Mouse (Mus musculus) left cerebral cortex, adult 11 months (tissue): ENCODE measurements around the gene Sfrp4.
"Not testable (repeated sequence)": the region's sequence is repeated elsewhere in the genome, so short reads cannot be mapped to it uniquely, and the experiment has no call there.

Experiments
- DNase-seq: peaks from one replicate; pipeline ENCODE4 v3.0.0; 2022; ENCODE audit warnings: low spot score

Sfrp4 gene

DNA sequence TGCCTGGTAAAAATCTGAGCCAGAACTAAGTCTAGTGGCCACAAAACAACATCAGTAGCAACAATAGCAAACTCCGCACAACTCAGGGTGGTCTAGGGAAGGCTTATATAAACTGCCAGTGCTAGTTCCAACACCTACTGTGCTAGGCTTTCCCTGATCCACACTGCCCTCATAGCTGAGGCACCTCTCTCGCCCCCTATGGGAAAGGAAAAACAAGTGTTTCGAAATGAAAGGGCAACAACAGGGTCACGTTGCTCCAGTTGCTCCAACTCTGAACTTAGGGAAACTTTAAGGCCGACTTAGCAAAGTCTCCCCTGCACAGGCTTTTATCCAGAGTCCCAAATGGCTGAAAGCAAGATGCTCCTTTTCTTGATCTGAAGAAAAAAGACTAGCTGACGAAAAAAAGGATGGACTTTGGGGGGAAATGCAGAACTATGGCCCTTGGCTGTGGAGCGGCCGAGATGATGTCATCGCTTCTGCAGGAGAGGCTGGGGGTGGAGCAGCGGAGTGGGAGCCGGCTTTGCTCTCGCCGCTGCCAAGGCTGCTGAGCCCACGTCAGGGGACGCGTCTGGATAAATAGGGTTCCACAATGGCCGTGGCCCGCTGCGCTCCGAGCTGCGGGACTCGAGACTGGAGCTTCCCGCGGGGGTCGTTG, at the start of gene Sfrp4:
Sfrp4 (plus strand) TSS at position 532 of the 655 bp plus-strand sequence.
- DNase-seq, result no peak

DNA sequence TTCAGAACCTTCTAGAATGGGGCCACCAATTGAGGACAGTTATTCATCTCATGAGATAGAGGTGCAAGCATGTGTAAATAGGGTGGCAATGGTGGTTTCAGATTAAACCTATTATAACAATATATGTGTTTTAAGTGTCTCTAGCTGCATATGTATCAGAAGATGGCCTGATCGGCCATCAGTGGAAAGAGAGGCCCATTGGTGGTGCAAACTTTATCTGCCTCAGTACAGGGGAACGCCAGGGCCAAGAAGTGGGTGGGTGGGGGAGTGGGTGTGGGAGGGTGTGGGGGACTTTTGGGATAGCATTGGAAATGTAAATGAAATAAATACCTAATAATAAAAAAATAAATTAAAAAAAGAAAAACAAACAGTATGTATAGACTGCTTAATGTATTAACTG, 48.2 kb upstream of the Sfrp4 start:
- not testable (repeated sequence) for DNase-seq

DNA sequence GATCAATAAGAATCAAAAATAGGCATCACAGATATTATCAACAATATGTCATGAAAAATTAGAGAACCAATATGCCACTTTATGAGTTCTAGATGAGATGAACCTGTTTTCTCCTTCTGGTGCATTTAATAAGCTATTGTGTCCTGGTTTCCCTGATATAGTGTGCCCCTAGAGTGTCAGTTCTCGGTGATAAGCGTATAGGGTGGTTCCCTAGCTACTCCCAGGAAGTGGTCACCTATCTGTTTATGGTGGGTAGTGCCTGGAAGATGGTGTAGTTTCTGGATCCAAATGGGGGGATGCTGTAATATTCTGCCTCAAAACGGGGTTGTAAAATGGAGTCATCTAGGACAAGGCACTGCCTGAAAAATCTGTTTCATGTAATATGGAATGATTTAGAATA, 47.0 kb upstream of the Sfrp4 start:
- no peak for DNase-seq

DNA sequence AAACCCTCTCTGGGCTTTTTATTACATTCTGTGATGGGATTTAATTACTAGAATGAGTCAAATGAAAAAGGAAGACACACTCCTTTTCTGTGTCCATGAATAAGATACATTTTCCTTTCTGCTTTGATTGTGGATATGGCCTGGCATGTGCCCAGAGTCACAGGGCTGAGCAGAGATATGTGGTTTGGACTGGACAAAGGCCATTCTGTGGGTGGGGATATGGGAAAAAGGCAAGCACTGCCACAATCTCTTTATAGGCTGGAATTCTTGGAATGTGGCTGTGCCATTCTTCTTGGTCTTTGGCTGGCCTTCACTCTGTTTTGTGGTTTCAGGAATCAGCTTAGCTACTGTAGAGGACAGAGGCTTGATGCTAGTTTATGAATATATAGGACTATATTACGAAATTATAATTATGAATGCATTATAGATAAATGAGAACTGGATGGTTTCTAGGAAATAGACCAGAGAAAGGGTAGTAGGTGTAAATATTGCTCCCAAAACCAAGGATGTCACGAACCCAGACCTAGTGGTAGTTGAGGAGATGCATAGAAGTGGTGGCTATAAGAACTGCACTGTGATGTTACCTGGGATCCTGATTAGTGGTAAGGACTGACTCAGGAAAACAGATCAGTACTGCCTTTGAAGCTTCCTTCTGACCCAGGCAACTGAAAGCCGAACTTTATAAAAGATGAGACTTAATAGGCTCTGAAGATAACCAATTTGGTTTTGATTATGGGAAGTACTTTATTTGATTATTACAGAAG, 31.7 kb upstream of the Sfrp4 start:
- no peak for DNase-seq

DNA sequence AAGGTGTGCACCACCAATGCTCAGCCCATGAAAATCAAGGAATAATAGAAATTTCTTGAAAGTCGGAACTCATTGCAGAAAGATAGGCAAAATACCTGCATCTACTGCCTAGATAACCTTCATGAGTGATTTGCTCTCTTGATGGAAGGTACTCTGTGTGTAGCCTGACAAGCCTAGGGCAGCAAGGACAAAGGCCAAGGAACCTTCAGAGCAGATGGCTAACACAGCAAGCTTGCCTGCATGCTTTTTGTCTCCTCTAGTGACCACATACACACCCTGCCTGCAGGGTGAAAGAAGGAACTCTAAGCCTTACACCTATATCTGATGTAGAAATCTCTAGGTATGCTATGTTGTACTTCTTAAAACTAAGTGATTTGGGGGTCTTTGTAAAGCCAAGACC, 27.8 kb upstream of the Sfrp4 start:
- no peak for DNase-seq

DNA sequence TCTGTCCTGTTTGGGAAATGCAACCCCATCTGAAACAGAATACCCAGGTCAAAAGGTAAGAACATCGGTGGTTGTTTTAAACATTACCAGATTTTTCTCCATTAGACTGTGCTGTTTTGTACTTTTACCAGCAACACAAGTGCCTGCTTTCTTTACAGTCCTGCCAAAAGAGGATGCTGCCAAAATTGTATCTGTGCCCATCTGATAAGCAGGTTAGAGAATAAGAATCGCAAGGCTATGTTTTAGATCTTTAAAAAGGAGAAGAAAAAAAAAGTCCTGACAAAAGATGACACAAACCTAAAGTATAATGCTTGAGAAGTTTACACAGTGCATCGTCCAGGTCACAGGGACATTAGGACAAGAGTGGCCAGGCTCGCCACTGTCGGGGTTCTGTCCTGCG, 23.7 kb upstream of the Sfrp4 start:
- no peak for DNase-seq

DNA sequence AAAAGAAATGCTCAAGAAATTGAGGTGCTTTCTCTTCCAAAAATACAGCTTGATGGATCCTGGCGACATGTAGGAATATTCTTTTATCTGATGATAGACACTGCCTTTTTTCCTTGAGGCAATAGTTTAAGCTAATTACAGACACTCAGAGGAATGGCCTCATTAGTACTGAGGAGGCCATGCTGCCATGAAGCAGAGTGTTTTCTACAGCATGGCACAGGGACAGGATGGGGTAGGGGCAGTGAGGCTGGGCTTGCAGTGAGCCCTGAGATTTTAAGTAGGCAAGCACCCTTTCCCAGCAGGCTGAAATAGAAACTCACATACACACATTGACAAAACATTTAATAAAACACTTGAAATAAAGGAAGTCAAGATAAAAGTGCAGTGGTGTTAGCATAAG, 20.4 kb upstream of the Sfrp4 start:
- no peak for DNase-seq

DNA sequence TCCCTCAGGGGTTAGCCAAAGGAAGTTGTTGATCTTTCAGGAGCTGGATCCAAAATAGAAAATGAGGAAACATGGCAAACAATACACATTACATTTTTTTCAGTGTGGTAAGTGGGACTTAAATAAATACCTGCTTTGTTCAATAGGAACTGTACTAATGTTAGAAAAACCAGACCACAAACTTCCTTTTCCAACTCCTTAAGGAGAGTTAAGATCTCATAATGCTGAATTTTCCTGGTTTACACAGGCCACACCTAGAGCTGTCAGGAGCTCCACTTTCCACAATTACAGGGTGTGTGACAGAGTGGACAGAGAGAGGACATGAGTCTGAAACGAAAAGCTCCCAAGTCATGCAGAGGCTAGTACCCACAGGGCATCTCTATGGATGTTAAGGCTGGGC, 19.2 kb upstream of the Sfrp4 start:
- DNase-seq, result no peak

DNA sequence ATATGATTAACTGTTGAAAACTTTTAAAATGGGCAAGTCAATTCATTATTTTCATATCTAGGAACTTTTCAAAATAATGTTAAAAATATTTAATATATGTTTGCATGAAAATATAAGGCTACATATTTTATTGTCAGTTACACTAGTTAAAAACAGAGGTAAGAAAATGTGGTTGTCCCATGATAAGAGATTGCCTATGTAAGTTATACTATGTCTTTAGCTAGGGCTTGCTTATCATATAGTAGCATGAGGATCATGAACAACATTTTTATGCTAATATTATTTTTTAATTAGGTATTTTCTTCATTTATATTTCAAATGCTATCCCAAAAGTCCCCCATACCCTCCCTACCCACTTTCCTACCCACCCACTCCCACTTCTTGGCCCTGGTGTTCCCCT, 18.0 kb upstream of the Sfrp4 start:
- no peak for DNase-seq

DNA sequence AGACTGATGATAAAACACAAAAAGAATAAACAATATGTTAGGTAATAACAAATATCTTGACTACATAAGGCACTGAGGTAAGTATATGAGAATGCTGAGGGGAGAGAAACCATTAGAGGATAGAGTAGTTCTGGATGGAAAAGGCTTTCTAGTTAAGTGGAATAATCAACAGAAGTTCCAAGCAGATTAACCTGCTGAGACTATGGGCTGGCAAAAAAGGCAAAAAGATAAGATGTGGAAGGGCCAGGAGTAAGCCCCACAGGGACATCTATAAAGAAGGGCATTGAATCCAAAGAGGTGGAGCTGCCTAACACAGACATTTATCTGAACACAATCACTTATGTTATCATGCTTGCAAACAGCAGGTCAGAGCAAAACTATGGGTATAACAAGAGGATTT, 14.8 kb upstream of the Sfrp4 start:
- no peak for DNase-seq

DNA sequence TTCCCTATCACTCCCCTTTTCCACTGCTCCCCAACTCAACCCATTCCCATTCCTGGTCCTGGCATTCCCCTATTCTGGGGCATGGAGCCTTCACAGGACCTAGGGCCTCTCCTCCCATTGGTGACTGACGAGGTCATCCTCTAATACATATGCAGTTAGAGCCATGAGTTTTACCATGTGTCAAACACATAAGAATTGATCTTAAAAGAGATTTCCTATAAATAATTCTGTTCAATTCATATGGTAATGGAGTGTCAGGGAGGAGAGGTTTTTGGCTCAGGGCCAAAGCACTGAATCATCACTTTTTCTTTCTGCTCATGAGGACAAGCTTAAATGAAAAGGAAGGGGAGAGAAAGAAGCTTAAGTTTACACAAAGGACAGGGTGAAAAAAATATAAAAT, 10.6 kb upstream of the Sfrp4 start:
- no peak for DNase-seq

DNA sequence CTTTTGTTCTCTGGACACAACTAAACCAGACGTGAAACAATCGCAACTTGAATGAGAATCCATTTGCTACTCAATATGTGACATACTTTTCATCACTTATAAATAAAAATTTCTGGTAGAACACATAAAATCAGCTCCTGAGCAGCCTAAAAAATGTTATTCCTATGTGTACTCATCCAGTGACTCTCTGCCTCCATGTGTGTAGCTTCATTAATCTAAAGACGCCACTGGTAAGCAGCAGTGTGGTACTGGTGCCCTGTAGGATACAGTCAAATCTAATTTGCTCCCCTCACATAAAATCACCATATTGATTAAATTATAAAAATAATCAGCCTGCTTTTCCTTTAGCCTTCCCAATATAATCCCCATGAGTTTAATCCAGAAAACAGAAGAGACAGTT, 9.9 kb upstream of the Sfrp4 start:
- no peak for DNase-seq

DNA sequence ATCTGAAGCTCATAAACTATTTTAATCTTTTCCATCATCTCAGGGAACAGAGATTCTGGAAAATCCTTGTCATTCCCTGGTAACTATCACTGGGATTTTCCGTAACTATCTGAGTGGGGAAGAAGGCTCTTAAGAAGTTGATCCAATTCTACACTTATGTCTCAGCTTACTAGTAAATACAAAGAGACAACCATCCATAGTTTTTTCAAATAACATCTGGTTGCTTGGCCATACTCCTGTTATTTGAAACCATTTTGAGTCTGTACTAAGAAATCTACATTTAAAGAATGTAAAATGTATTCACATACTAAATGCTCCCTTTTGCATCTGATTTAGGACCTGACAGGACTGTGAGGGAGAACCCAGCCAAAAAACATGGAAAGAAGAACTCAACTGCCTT, 9.5 kb upstream of the Sfrp4 start:
- DNase-seq, result no peak

DNA sequence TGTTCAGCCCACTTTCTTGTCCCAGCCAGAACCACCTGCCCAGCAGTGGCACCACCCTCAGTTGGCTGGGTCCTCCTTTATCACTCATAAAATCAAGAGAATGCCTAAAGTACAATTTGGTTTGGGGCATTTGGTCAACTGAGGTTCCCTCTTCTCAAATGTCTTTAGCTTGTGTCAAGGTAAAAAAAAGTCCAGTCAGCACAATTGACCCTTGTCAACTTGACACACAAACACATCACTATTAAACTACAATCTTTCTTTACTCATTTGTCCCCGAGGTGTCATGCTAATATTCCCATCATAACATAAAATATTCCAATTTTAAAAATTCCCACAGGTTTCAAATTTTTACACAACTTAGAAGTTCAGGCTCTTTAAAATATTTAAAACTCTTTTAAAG, 8.6 kb upstream of the Sfrp4 start:
- no peak for DNase-seq

DNA sequence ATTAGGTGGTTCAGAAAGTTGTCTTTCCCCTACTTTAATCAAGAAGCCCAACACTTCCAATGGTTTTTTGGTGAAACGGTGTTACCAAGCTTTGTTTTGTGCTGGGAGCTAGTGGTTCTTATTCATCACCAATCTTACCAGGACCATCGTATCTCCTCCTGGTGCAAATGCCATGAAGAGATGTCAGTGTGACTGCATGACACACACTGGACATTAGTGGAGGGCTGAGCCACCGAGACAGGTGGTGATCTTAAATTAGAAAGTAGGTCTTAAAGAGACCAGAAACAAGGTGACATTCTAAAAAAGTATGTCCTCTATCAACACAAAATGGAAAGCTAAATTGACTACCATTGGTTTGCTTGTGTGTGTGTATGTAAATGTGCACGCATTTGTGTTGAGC, 4.8 kb upstream of the Sfrp4 start:
- no peak for DNase-seq

DNA sequence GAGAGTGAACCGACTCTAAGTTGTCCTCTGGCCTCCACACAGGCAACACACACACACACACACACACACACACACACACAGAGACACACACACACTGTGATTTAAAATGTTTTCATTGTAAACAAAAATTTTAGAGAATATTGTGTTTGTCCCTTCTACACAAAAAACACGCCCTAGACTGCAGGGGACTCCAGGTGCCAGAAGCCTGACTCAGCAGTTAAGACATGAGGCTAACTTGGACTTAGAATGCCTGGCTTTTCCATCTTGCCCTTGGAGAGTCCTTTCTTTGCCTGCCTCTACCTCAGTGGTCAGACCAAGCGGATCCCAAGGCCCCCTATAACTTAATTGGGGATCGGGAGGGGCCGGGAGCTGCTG, 4.1 kb upstream of the Sfrp4 start:
- no peak for DNase-seq

DNA sequence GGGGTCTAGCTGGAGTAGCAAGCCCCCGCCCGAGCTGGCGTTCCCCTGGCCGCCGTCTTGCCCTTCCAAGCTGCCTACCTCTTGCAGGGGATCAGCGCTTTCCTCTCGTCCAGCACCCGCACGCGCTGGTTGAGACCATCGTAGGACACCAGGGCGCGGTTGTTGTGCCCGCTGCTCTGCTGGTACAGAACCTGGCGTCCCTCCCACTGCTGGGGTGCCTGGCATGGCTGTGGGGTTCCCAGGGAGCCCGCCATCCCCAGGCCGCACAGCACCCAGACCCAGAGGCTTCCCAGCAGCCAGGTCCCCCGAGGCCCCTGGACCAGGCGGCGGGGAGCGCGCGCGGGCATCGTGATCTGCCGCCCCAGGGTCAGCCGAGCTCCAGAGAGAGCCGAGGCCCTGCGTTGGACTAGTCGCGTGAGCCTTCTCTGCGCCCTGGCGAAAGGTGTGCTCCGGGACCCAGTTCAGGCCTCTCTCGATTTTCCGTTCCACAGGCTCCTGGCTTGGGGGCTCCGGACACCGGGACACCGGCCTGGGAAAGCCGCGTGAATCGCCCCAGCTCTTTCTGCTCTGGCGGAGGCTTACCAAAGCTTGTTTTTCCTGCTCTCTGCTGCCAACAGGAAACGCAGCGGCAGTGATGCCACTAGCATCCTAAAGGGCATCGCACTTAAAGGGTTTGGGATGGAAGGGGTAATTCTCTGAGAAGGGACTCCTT, 3.5 kb upstream of the Sfrp4 start, which contains the start of gene Epdr1:
Epdr1 (minus strand) TSS at position 712 of the 712 bp plus-strand sequence.
- DNase-seq, result peak; percentile 59

DNA sequence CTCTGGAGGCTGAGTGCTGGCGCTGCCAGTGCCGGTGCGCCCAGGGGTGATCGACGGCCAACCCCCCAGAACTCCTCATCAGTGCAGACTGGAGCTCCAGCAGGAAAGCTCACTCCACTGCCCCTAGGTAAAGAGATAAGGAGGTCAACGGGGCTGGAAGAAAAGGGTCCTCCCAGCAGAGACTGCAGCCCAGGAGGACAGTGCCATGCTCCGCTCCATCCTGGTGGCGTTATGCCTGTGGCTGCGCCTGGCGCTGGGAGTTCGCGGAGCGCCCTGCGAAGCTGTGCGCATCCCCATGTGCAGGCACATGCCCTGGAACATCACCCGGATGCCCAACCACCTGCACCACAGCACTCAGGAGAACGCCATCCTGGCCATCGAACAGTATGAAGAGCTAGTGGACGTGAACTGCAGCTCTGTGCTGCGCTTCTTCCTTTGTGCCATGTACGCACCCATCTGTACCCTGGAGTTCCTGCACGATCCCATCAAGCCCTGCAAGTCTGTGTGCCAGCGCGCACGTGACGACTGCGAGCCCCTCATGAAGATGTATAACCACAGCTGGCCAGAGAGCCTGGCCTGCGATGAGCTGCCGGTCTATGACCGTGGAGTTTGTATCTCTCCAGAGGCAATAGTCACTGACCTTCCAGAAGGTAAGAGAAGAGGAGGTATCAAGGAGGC, 463 bp downstream of the Sfrp4 start:
- DNase-seq, result no peak

DNA sequence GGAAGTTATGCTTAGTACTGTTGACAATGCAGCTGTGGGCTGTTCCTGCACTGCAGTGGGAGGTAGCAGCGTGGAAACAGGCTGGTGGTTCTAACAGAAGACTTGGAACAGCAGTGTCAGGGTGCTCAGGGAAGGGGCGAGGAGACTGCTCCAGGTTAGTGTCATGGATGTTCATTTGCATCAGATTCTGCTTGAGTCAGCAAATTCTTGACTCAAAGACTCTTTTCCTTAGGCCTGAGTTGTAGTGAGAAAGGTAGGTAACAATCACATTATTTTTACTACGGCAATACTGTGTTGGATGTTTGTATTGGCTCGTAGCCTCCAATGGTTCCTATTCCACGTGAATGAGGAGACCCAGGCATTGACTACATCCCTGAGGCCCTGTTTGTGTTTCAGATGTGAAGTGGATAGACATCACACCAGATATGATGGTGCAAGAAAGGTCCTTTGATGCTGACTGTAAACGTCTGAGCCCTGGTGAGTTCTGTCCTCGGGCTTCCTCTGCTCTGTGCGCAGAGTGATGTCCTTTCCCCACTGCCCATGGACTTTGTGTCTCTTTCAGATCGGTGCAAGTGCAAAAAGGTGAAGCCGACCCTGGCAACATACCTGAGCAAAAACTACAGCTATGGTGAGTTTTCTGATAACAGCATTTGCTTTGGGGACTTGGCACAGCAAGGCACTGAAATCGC, 1.9 kb downstream of the Sfrp4 start:
- no peak for DNase-seq

DNA sequence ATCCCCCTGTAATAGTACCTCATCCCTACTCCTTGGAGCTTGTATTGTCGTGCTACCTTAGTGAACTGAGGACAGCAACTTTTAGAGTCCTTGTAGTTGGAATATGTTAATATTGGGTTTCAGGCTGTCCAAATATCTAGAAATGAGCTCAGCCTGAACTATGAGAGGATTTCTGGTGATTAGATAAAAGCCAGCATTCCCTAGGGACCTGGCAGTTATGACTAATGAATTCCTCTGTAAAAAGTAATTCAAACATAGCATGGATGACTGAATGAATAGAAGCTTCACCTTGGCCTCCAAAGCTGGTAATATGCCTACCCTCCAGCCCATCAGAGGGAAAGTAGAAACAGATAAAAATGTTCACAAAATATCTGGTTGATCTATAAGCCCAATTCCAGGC, 3.6 kb downstream of the Sfrp4 start:
- DNase-seq, result no peak

DNA sequence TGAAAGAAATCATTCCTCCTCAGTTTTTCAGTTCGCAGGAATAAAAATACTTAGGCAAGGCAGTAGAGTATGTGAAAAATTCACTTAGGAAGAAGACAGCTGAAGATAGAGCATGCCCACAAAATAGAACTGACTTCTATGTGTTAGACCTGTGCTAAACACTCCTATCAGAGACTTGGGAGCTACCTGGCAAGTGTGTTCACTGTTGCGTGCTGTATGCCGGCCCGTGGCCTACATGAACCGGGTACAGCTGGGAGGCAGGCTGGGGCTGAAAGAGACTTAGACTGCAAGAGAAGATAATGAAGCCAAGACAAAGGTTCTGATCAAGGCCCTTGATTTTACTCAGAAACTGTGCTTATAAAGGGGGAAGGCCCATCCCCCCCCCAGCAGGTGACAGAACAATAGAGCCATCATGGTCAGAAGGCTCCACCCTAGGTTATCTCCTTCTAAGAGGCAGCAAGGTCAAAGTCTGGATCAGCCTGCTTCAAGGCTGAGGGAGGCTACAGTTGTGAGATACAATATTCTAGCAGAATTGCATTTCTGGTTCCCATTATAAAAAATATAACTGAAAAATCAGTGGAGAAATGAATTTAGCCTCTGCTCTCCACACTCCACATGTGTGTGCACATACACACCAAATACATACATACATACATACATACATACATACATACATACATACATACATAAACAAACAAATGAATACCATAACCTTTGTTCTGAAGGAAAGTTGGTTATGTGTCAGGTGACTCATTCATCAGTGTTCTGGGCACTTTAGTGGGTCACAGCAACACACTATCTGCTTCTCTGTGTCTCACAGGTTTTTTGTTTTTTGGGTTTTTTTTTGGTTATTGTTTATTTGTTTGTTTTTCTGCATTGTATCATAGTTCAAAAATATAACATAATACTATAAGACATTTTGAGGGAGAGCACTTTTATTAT, 8.1 kb downstream of the Sfrp4 start:
- no peak for DNase-seq
